Mouse (Mus musculus) olfactory bulb, adult 2 months (tissue): ENCODE data around the gene Kcnh5.

ENCODE experiments used
- CTCF ChIP-seq: fragments of 200-500 bp; IDR thresholded peaks from 2 replicates; pipeline ENCODE4 v1.5.1; 2012; ENCODE audit warnings: low read depth, mild to moderate bottlenecking, low read length, moderate library complexity; ENCODE audit not compliant: insufficient read depth
- POLR2A ChIP-seq: fragments of 200-500 bp; IDR thresholded peaks from 2 replicates; pipeline ENCODE4 v1.6.1; 2012; ENCODE audit warnings: mild to moderate bottlenecking, low read depth, low read length, moderate library complexity; ENCODE audit not compliant: insufficient read depth

DNA sequence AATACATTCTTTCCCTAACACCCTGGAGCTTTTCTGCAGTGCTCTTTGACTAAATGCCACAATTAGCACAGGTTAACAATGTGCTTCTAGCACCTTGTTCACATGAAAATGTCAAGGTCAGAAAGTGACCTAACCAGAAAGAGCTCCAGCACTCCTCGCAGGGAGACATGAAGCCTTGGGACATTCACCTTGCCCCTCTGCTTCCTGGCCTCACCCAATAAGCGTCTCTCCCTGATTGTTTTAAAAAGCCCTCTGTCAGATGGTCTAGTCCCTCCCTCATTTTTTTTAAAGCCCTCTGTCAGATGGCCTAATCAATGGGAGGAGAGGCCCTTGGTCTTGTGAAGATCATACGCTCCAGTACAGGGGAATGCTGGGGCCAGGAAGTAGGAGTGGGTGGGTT lies 287.7 kb downstream of the Kcnh5 start:
- TF ChIP-seq CTCF (no peak), POLR2A (no peak)
